Mouse (Mus musculus) hindbrain, embryonic 15.5 days (tissue): ENCODE data around the gene Camk1. TPM values are rescaled to one million over a fixed set of nuclear protein-coding genes. Genes with fewer than 3 reads are reported as not detected.
"Not testable (repeated sequence)": the region's sequence is repeated elsewhere in the genome, so short reads cannot be mapped to it uniquely, and the experiment has no call there.

Experiments used
- ATAC-seq: fragments of 200-750 bp; cut with Nextera tagmentation; 2 replicates; pipeline ENCODE4 v1.8.0; 2017; ENCODE audit warnings: low read depth, moderate number of reproducible peaks, moderate TSS enrichment; ENCODE audit not compliant: low FRiP score
- H3K27ac ChIP-seq: fragments of 300-500 bp; sonication (generic); replicated peaks from 2 replicates; pipeline ENCODE4 v1.5.1; 2015; ENCODE audit warnings: mild to moderate bottlenecking, inconsistent platforms
- H3K27me3 ChIP-seq: fragments of 300-500 bp; sonication (generic); 2 replicates; pipeline ENCODE4 v1.6.1; 2015; ENCODE audit warnings: control low read depth, inconsistent platforms
- H3K36me3 ChIP-seq: fragments of 300-500 bp; sonication (generic); 2 replicates; pipeline ENCODE4 v1.6.1; 2015; ENCODE audit warnings: control low read depth, inconsistent platforms
- H3K4me1 ChIP-seq: fragments of 300-500 bp; sonication (generic); replicated peaks from 2 replicates; pipeline ENCODE4 v1.6.1; 2015; ENCODE audit warnings: control low read depth, inconsistent platforms
- H3K4me2 ChIP-seq: fragments of 300-500 bp; sonication (generic); 2 replicates; pipeline ENCODE4 v1.6.1; 2015; ENCODE audit warnings: moderate library complexity, mild to moderate bottlenecking, inconsistent platforms
- H3K4me3 ChIP-seq: fragments of 300-500 bp; sonication (generic); 2 replicates; pipeline ENCODE4 v1.5.1; 2015; ENCODE audit warnings: mild to moderate bottlenecking, inconsistent platforms
- H3K9ac ChIP-seq: fragments of 300-500 bp; sonication (generic); 2 replicates; pipeline ENCODE4 v1.6.1; 2015; ENCODE audit warnings: inconsistent platforms
- H3K9me3 ChIP-seq: fragments of 300-500 bp; sonication (generic); 2 replicates; pipeline ENCODE4 v1.6.1; 2016; ENCODE audit warnings: control low read depth, inconsistent platforms
- WGBS: fragments of 180-500 bp; shearing (Covaris S2); methylation state at CpG from one replicate; pipeline ENCODE4 v1.1.7; 2015; 5-methylcytosine and 5-hydroxymethylcytosine counted together
- polyA plus RNA-seq: library from polyadenylated mRNA; unstranded; fragments of >200 nt; fragmentation: Nextera tagmentation; extraction: Ambion mirVana; gene quantifications from 2 replicates; pipeline ENCODE4 v1.2.1, GENCODE M21; 2015

Camk1 gene
- polyA plus RNA-seq, 1 experiment from 2014 or later = 117 TPM

DNA sequence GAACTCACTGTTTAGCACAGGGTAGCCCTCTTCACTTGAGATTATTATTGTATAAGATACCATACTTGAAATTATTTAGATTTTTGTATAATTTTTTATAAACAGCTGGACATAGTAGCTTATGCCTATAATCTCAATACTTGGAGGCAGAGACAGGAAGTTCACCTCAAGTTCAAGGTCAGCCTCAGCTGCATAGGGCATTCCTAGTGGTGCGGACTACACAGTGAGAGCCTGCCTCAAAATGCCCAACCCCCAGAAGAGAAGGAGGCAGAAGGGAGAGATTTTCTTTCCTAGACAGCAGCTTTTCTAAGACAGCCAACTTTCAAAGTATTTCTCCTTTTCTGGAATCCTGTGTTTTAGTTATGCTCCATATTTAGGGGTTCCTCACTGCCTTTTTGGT lies 7.4 kb upstream of the Camk1 start:
- Histone ChIP-seq H3K9ac (no peak overlapping the region), H3K27me3 (no peaks in the 10 kb centered on the region), H3K9me3 (no peaks in the 10 kb centered on the region), H3K27ac (no peak overlapping the region), H3K4me1 (no peaks in the 10 kb centered on the region), H3K4me2 (no peak overlapping the region), H3K4me3 (no peak overlapping the region), H3K36me3 (no peaks in the 10 kb centered on the region)
- WGBS = 100% methylated on average over 1 of the region's 1 CpGs
- no peak for ATAC-seq

DNA sequence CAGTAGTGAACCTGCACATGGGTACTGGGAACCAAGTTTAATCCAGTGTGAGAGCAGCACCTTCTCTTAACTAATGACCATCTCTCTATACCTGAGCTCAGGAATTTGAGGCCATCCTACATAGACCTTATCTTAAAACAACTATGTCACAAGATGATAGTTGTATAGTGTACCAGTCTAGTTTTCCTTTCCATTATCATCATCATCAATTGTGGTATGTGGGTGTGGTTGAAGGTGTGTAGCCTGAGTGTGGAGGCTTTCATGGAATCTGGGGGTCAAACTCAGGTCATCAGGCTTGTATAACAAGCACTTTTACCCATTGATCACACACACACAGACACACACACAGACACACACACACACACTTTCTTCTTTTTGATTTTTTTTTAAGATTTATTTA lies 6.8 kb upstream of the Camk1 start:
- H3K4me3 ChIP-seq = no peak overlapping the region
- H3K9ac ChIP-seq = no peak overlapping the region
- no peaks in the 10 kb centered on the region for H3K27me3 ChIP-seq
- H3K4me1 ChIP-seq = no peaks in the 10 kb centered on the region
- no peaks in the 10 kb centered on the region for H3K9me3 ChIP-seq
- no peak overlapping the region for H3K27ac ChIP-seq
- H3K36me3 ChIP-seq = no peaks in the 10 kb centered on the region
- no peak overlapping the region for H3K4me2 ChIP-seq
- ATAC-seq = no peak

DNA sequence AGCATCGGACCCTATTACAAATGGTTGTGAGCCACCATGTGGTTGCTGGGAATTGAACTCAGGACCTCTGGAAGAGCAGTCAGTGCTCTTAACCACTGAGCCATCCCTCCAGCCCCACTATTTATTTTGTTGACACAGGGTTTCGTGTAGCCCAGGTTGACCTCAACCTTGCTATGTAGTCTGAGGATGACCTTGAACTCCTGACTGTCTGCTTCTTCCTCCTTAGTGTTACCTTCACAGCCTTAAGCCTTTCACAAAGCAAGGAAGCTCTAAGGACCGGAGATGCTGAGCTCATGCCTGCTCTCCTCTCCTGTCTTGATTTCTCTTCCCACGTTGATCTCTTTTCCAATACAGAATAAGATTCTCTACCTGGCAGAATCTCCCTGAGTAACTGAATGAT lies 3.1 kb upstream of the Camk1 start:
- Histone ChIP-seq H3K4me2 (no peak overlapping the region), H3K9me3 (no peaks in the 10 kb centered on the region), H3K36me3 (no peaks in the 10 kb centered on the region), H3K4me3 (no peak overlapping the region), H3K4me1 (peaks cover 24% of the 10 kb centered on the region), H3K27me3 (no peaks in the 10 kb centered on the region), H3K9ac (no peak overlapping the region), H3K27ac (no peak overlapping the region)
- WGBS = 80% methylated on average over 4 of the region's 4 CpGs
- ATAC-seq = no peak

DNA sequence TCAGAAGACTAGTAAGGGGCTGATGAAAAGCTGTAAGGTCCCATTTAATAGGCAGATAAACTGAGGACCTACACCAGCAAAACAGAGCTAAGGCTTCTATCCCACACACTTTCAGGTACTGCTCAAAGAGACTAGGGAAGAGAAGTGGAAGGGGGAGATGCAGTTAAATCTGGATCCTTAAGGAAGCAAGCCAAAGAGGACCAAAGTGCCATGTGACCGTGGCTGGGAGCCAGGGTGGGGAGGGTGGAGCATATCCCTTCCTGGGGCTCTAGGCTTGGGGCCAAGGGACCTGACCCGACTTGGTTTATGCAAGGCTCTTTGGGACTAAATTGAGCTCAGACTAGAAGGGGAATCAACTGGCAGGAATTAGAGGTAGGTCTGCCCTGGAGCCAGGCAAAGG lies 537 bp upstream of the Camk1 start:
- Histone ChIP-seq H3K9ac (no peak overlapping the region; the same call in 1 of the 2 replicates), H3K4me3 (peak overlapping the region; percentile 63), H3K4me1 (peaks cover 31% of the 10 kb centered on the region), H3K36me3 (no peaks in the 10 kb centered on the region), H3K27ac (0 out of 2 replicates have a peak overlapping the region, but pooled peaks have one; percentile 50), H3K4me2 (peak overlapping the region; percentile 79), H3K9me3 (no peaks in the 10 kb centered on the region), H3K27me3 (no peaks in the 10 kb centered on the region)
- 47% methylated on average over 2 of the region's 2 CpGs for WGBS
- no peak for ATAC-seq

DNA sequence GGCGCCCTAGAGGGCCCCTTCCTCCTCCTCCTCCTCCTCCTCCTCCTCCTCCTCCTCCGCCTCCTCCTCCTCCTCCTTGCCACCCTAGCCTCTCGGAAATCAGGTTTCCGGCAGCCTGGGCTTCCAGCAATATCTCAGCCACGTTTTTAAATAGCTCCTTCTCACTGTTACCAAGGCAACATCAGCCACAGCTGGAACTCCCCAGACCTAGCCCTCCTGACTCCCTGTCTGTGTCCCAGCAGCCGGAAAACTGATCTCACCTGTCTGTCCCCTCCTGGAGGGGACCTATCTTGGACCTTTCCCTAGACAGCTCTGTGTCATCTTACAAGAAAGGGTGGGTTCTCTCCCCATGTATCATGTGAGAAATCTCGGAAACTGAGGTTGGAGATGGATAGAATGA lies 1.5 kb downstream of the Camk1 start:
- H3K4me1 ChIP-seq = peaks cover 31% of the 10 kb centered on the region
- no peaks in the 10 kb centered on the region for H3K9me3 ChIP-seq
- peak overlapping the region; percentile 79 for H3K4me2 ChIP-seq
- H3K4me3 ChIP-seq = peak overlapping the region; percentile 63
- H3K27me3 ChIP-seq = no peaks in the 10 kb centered on the region
- 42% methylated on average over 4 of the region's 7 CpGs for WGBS
- ATAC-seq = no peak
- no peak overlapping the region for H3K9ac ChIP-seq
- peak overlapping the region; percentile 6; the same call in 1 of the 2 replicates for H3K27ac ChIP-seq
- H3K36me3 ChIP-seq = peaks cover 16% of the 10 kb centered on the region

DNA sequence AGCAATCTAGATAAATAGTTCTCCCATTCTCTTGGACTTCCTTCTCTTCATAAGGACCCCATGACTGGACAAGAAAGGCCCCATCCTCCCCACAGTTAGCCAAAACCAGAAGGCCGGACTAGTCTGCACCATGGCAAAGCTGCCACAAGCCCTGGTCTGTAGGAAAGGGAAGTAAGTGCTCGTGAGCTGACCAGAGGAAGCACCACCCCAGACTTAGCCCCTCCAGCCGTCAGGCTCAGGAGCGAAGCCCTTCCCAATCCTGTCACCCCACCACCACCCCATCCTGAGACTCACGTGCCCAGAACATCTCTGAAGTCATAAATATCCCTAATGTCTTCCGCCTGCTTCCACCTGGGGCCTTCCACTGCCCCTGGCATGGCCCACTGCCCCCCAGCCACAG lies 2.2 kb downstream of the Camk1 start:
- WGBS = 85% methylated on average over 6 of the region's 6 CpGs
- H3K4me2 ChIP-seq = peak overlapping the region; percentile 79
- H3K9ac ChIP-seq = no peak overlapping the region; the same call in 1 of the 2 replicates
- H3K27me3 ChIP-seq = no peaks in the 10 kb centered on the region
- peak overlapping the region; percentile 45 for H3K27ac ChIP-seq
- no peak for ATAC-seq
- no peaks in the 10 kb centered on the region for H3K9me3 ChIP-seq
- H3K4me1 ChIP-seq = peaks cover 31% of the 10 kb centered on the region
- H3K36me3 ChIP-seq = peaks cover 21% of the 10 kb centered on the region
- peak overlapping the region; percentile 8 for H3K4me3 ChIP-seq

DNA sequence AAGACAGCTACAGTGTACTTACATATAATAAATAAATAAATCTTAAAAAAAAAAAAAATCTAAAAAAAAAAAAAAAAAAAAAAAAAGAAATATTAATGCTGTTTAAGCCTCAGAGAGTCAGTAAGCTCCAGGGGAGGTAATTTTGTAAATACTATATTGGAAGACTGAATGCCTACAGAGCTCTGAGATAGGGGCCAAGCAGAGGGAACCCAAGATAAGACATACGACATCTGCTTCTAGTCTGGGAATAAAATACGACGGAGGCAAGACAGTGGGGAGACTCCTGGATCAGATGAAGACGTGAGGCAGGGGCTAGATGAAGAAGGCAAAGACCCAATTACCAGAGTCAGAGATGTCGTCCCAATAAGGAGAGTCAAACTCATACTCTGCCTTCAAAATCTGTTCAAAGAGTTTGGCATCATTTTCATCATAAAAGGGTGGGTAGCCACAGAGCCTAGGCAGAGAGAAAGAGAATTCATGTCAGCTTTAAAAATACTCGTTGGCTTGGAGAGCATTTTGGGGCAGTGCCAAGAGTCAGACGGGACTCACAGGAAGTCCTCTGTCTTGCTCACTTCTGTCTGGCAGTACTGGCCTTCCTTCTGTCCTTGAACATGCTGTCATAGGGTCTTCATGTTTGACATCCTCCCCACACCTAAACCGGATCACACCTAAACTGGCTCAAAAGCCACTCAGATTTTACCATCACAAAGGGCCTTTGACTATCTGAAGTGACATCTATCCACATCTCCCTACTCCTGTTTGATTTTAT lies 6.7 kb downstream of the Camk1 start:
- no peak for ATAC-seq
- Histone ChIP-seq H3K36me3 (peaks cover 49% of the 10 kb centered on the region), H3K9me3 (no peaks in the 10 kb centered on the region), H3K27ac (no peak overlapping the region), H3K27me3 (no peaks in the 10 kb centered on the region), H3K4me2 (no peak overlapping the region), H3K4me3 (no peak overlapping the region), H3K9ac (no peak overlapping the region), H3K4me1 (peaks cover 13% of the 10 kb centered on the region)
- 65% methylated on average over 8 of the region's 8 CpGs for WGBS

DNA sequence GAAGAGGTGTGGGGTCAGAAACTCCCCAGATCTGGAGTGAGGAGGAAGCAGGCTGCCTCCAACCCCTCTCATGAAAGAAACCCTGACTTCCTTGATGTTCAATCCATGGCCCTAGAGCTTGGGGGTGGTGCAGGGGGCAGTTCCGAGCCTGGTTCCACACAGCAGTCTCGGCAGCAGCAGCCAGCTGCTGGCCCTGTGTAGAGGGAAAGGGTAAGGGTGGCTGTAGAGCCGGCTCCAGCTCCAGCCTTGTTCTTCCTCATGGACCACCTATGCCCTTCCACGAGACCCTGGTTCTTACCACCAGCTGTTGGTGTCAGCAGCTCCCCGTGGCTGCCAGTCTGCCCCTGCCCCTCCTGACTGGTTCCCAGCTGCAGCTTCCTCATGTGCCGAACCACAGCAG lies 9.6 kb downstream of the Camk1 start:
- peaks cover 5% of the 10 kb centered on the region; the same call in 1 of the 2 replicates for H3K4me1 ChIP-seq
- 78% methylated on average over 6 of the region's 6 CpGs for WGBS
- H3K27me3 ChIP-seq = no peaks in the 10 kb centered on the region
- peaks cover 53% of the 10 kb centered on the region for H3K36me3 ChIP-seq
- no peak overlapping the region for H3K27ac ChIP-seq
- H3K9ac ChIP-seq = no peak overlapping the region
- no peak for ATAC-seq
- H3K4me3 ChIP-seq = no peak overlapping the region
- H3K9me3 ChIP-seq = no peaks in the 10 kb centered on the region
- no peak overlapping the region for H3K4me2 ChIP-seq

DNA sequence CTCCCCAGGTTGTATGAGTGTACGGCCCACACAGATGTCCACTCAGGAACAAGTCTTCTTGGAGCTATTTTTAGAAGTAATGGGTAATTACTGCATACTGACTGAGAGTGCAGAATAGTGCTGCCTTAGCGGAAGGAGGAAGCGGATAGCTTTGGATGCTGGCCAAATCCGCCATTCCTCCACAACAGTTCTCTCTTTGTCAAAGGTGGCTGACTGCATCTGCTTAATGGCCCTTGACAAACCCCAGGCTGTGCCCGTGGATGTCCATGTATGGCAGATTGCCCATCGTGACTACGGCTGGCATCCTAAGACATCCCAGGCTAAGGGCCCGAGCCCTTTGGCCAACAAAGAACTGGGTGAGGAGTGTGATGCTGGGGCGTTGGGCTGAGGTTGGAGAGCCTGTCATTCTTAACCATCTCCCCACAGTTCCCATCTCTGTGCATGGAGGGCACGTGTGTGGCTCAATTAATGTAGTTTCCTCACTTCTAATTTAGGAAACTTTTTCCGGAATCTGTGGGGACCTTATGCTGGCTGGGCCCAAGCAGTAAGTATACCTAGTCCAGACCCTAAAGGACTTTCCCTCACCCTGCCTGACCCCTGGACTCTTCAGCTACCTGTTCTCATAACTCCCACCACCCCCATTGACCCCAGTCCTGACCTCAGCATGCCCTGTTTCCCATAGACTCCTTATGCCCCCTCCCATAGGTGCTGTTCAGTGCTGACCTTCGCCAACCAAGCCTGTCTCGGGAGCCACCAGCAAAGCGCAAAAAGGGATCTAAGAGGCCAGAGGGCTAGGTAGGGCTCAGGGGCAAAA lies 10.4 kb downstream of the Camk1 start:
- peak; percentile 76 for ATAC-seq
- Histone ChIP-seq H3K9me3 (no peaks in the 10 kb centered on the region), H3K4me2 (no peak overlapping the region), H3K4me1 (peaks cover 5% of the 10 kb centered on the region; the same call in 1 of the 2 replicates), H3K27me3 (no peaks in the 10 kb centered on the region), H3K9ac (no peak overlapping the region), H3K36me3 (peaks cover 47% of the 10 kb centered on the region), H3K4me3 (no peak overlapping the region), H3K27ac (peak overlapping the region; percentile 54; the same call in 1 of the 2 replicates)
- WGBS = 60% methylated on average over 14 of the region's 14 CpGs

DNA sequence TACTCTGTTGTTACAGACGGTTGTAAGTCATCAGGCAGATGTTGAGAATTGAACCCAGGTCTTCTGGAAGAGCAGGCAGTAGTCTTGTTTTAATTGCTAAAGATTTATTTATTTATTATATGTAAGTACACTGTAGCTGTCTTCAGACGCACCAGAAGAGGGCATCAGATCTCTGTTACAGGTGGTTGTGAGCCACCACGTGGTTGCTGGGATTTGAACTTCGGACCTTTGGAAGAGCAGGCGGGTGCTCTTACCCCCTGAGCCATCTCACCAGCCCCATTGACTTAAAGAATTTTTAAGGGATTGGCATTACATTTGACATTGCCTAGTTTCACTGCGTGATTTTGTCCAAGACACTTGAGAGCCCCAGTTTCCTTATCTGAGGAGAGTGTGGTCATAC lies 11.1 kb downstream of the Camk1 start:
- H3K4me2 ChIP-seq, H3K4me3 ChIP-seq, H3K9ac ChIP-seq, ATAC-seq, H3K4me1 ChIP-seq, H3K27me3 ChIP-seq, H3K9me3 ChIP-seq: not testable (repeated sequence)
- Histone ChIP-seq H3K27ac (peak overlapping the region; percentile 54; the same call in 1 of the 2 replicates), H3K36me3 (peaks cover 41% of the 10 kb centered on the region)
- WGBS = 75% methylated on average over 6 of the region's 6 CpGs

DNA sequence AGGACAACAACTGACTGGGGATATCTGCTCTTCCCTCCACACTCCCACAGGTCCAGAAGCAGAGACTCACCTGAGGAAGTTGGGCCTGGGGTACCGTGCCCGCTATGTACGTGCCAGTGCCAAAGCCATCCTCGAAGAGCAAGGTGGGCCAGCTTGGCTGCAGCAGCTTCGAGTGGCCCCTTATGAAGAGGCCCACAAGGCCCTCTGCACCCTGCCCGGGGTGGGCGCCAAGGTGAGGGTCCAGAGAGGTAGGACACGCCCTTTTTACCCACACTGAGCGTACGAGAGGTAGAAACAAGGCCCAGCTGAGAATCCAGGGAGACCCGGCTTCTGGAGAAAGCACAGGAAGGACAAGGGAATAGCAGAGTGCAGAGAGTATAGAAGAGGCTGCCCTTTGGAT lies 12.1 kb downstream of the Camk1 start:
- Histone ChIP-seq H3K36me3 (peaks cover 32% of the 10 kb centered on the region), H3K9me3 (no peaks in the 10 kb centered on the region), H3K4me2 (no peak overlapping the region), H3K9ac (no peak overlapping the region), H3K4me1 (peaks cover 10% of the 10 kb centered on the region), H3K27me3 (no peaks in the 10 kb centered on the region), H3K27ac (no peak overlapping the region), H3K4me3 (no peak overlapping the region)
- 93% methylated on average over 11 of the region's 11 CpGs for WGBS
- ATAC-seq = no peak

DNA sequence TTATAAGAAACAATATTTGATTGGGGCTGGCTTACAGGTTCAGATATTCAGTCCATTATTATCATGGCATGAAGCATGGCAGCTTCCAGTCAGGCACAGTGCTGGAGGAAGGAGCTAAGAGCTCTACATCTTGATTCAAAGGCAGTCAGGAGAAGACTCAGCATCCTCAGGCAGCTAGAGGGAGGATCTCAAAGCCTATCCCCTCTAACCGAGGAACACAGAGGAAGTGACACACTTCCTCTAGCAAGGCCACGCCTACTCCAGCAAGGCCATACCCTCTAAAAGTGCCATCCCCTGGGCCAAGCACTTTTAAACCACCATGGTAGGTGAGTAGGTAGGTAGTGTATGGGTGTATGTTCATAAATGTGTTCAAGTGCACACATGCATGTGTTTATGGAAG lies 13.2 kb downstream of the Camk1 start:
- Histone ChIP-seq H3K9me3 (no peaks in the 10 kb centered on the region), H3K36me3 (peaks cover 22% of the 10 kb centered on the region; the same call in 1 of the 2 replicates), H3K4me1 (peaks cover 18% of the 10 kb centered on the region), H3K4me3 (no peak overlapping the region), H3K27me3 (no peaks in the 10 kb centered on the region), H3K4me2 (no peak overlapping the region), H3K9ac (no peak overlapping the region), H3K27ac (no peak overlapping the region)
- WGBS = 52% methylated on average over 2 of the region's 2 CpGs
- ATAC-seq = no peak
